Mouse (Mus musculus) liver, postnatal 0 days (tissue): Measurements from ENCODE around the gene Spaca3.

Experiments
- CTCF ChIP-seq: sonication (generic); IDR thresholded peaks from 2 replicates; pipeline ENCODE4 v1.5.1; 2016; ENCODE audit warnings: antibody characterized with exemption, low read depth
- EP300 ChIP-seq: IDR thresholded peaks from 2 replicates; pipeline ENCODE4 v1.6.1; 2016; ENCODE audit warnings: antibody characterized with exemption, low read depth, mild to moderate bottlenecking

DNA sequence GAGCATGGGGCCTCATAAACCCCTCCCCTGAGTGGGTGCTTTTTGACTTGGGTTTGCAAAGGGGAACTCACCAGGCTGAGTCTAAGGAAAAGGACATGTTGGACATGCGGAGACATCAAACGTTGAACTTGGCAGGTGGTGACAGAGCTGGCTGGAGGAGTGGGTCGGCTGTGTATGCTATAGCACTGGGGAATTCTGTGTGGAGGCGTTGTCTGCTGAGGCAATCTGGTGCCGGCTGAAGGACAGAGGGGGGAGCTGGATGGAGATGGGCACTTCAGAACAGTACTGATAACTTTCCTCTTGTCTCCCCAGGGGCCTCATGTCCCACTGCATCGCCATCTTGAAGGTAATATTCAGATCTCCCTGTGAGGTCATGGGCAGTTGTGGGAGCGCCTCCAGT, 42.8 kb upstream of the Spaca3 start:
- TF ChIP-seq CTCF (no peak), EP300 (no peak)
